Mouse (Mus musculus) mammary gland, adult 2 months (tissue): Measurements from ENCODE around the gene Abhd14a. TPM values are rescaled to one million over a fixed set of nuclear protein-coding genes. Genes with fewer than 3 reads are reported as not detected.

ENCODE experiments used
- polyA plus RNA-seq: library from polyadenylated mRNA; depleted of rRNA; stranded (reverse); fragments of >200 nt; gene quantifications from 2 replicates; pipeline ENCODE4 v1.2.3, GENCODE M21; 2012; ENCODE audit warnings: low replicate concordance; rRNA removed

Abhd14a gene
- polyA plus RNA-seq, result 38.1 and 46.0 TPM in 2 replicates

DNA sequence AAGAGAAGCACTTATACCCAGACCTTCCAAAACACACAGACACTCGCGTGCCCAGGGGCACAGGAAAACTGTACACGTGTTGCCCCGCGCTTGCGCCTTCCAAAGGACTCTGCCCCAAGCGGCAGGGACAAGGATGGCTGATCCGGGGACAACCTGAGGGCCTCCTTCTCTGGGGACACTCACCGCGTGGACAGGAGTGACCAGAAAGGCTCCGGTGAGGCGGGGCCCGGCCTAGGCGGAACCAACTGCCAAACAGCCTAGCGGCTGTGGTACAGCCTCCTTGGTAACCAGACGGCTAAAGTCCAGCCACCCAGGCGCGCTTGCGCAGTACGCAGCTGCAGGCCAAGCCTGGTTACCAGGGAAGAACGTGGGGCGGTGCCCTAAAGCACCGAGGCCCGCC, at the start of gene Abhd14a, which contains the start of gene Abhd14b:
Gene Abhd14a, minus strand, starts transcription at position 331 of the 400 bp plus-strand sequence.
Gene Abhd14b, plus strand, starts transcription at position 112 of the 400 bp plus-strand sequence.

DNA sequence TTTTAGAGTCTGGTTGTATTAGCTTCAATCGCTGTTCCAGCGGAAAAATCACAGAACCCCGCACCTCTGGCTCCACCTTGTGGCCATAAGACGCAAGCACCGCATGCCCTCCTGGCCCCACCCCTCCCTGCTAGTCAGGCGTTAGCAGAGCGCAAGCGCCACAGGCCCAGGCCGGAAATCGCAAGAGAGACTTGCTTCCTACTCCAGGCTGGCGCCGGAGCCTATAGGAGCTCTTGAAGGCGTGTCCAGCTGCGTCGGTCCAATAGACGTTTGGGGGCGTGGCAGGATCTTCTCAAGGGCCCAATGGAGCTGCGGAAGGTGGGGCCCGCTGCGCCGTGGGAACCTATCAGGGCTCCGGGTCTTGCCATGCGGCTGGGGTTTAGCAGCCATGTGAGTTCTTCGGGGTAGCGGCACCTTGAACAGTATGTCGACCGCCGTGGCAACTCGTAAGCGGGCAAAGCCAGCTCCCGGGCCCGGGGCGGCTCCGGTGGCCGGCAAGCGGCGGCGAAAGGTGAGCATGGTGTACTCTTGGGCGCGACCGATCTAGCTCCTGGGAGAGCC, 29.5 kb upstream of the Abhd14a start, which contains the start of gene Parp3:
Gene Parp3, minus strand, starts transcription at position 26 of the 561 bp plus-strand sequence.

DNA sequence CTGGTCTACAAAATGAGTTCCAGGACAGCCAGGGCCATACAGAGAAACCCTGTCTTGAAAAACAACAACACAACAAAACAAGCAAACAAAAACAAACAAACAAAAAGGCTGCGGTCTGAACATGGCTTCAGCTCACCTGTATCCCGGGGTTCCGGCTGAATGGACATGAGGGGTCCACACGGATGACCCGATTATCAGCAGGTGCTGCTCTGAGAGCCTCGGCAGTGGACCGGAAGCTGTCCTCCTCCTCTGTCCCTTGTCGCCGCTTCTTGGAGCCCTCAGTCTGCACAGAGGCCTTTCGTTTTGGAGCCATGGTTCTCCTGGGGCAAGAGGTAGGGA, 28.2 kb upstream of the Abhd14a start, which contains the start of gene Rrp9:
Gene Rrp9, plus strand, starts transcription at position 301 of the 339 bp plus-strand sequence.

DNA sequence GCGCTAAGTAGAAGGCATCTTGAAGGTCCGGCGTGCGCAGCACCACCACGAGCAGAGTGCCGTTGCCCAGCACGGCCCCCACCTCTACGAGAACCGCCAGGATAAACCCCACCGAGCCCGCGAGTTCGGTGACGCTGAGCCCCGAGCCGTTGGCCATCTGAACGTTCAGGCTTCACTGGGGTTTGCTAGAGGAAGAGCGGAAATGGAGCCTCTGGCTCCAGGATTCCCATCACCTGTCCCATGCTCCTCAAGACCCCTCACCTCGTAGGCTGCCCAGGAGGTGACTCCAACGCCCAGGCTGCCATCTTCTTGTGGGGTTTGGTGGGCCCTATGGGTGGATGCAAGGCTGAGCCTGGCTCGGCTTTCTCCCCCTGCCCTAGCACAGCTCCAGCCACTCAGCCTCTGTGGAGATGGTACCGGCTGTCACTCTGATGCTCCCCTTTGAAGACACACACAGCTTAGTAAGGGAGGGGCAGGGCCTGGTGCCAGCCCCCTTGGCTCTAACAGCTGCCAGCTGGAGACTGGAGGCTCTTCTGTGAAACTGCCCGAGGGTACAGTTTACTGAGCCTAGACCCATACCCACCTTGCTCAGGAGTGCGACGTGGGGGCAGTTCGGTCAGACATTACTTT, 18.2 kb upstream of the Abhd14a start, which contains the start of gene Gpr62:
Gene Gpr62, minus strand, starts transcription at position 368 of the 630 bp plus-strand sequence.

DNA sequence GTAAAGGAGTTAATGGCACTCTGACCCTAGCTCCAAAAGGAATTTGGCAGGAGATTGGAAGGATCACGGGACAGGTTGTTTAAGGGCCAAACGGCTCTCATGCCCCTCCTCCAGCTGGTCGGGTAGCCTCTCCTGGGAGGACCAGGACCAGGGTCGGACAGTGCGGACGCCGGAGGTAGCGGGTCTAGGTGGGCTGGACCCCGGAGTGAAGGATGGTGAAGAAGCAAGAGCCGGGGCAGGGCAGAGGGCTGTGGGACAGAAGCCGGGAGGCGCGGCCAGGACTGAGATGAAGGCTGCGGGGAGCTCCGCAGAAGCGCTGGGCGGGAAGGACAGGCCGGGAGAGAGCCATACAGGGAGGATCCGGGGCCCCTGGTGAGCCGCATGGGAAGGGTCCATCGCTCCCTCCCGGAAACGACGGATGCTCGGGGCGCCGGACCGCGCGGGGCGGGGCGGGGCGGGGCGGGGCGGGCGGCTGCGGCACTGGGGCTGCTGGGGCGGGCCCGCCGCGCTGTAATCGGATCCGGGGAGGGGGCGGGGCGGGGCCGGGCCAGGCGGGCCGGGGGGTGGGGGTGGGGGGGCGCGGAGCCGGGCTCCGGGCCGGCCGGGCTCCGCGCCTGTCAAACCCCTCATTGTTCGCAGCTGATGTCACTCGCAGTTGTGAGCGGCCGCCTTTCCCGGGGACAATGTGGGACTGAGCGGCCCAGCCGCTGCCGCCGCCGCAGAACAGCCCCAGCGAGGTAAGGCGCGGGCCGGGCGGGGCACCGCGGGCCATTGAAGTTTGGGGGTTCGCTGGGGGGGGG, 6.0 kb upstream of the Abhd14a start, which contains the start of gene Pcbp4:
Gene Pcbp4, plus strand, starts transcription at position 21 of the 800 bp plus-strand sequence.

GRCm38 (mm10) chr9:106429221-106430014, 18.1 kb downstream of the Abhd14a start, which contains the start of gene Rpl29:
Gene Rpl29, plus strand, starts transcription at chr9:106429454.

Other genes starting within 250 kb of the Abhd14a start
- 118 and 145 TPM in 2 replicates for gene Ppm1m, start 247.9 kb downstream of the Abhd14a start, polyA plus RNA-seq
- 88.6 and 95.6 TPM in 2 replicates for gene Twf2, start 244.6 kb downstream of the Abhd14a start, polyA plus RNA-seq
- 20.9 and 36.6 TPM in 2 replicates for gene Tlr9, start 225.1 kb downstream of the Abhd14a start, polyA plus RNA-seq
- 162 and 167 TPM in 2 replicates for gene Alas1, start 199.0 kb downstream of the Abhd14a start, polyA plus RNA-seq
- 5.5 and 5.8 TPM in 2 replicates for gene Poc1a, start 166.6 kb downstream of the Abhd14a start, polyA plus RNA-seq
- 114 and 152 TPM in 2 replicates for gene Dusp7, start 79.0 kb downstream of the Abhd14a start, polyA plus RNA-seq
- 360 and 442 TPM in 2 replicates for gene Rpl29, start 18.2 kb downstream of the Abhd14a start, polyA plus RNA-seq
- 8.1 and 10.3 TPM in 2 replicates for gene Acy1, start 9.4 kb downstream of the Abhd14a start, polyA plus RNA-seq
- 81.6 and 98.1 TPM in 2 replicates for gene Abhd14b, start 219 bp downstream of the Abhd14a start, polyA plus RNA-seq
- gene Pcbp4, start 5.6 kb upstream of the Abhd14a start, polyA plus RNA-seq, result 98.4 and 134 TPM in 2 replicates
- gene Gpr62, start 18.3 kb upstream of the Abhd14a start, polyA plus RNA-seq, result 0.13 and 0.53 TPM in 2 replicates
- 31.1 and 43.4 TPM in 2 replicates for gene Rrp9, start 28.3 kb upstream of the Abhd14a start, polyA plus RNA-seq
- 118 and 159 TPM in 2 replicates for gene Parp3, start 29.3 kb upstream of the Abhd14a start, polyA plus RNA-seq
- not detected in 2 replicates for gene Iqcf1, start 52.3 kb upstream of the Abhd14a start, polyA plus RNA-seq
- not detected in 2 replicates for gene Iqcf5, start 66.9 kb upstream of the Abhd14a start, polyA plus RNA-seq
- not detected in 2 replicates for gene Iqcf3, start 114.0 kb upstream of the Abhd14a start, polyA plus RNA-seq
- not detected in 2 replicates for gene Iqcf4, start 123.3 kb upstream of the Abhd14a start, polyA plus RNA-seq
- not detected in 2 replicates for gene Iqcf6, start 178.9 kb upstream of the Abhd14a start, polyA plus RNA-seq
- gene Grm2, start 208.4 kb upstream of the Abhd14a start, polyA plus RNA-seq, result 0.03 TPM in 1 of 2 replicates, not detected in the other
- gene Tex264, start 238.2 kb upstream of the Abhd14a start, polyA plus RNA-seq, result 116 and 129 TPM in 2 replicates